Mouse (Mus musculus) naive thymus-derived CD4-positive, alpha-beta T cell, adult 2 months (primary cell): ENCODE data around the gene Chm.
"Not testable (repeated sequence)": the region's sequence is repeated elsewhere in the genome, so short reads cannot be mapped to it uniquely, and the experiment has no call there.

Source experiments
- DNase-seq: peaks from one replicate; pipeline ENCODE4 v3.0.0-alpha.2; 2011; ENCODE audit warnings: low read depth

Gene Chm

GRCm38 (mm10) chrX:113185230-113185985, at the start of gene Chm:
TSS of gene Chm (minus strand) at chrX:113185517.
- peak; percentile 79 for DNase-seq

DNA sequence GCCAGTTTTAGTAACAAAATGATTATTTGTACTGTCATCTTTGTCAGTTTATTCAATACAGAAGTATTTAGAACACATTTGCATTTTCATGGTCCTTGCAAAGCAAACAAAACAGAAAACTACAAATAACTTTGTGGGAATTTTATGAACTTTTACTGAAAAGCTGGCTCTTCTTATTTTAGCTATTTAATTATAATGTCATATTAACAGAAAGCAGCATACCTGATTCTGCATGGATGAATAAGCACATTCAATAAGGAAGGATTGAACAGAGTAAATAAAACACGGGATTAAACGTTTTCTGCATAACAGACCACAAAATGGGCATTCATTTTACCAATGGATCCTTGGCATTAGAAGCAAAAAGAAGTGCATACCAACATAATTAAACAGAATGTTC, 8.6 kb upstream of the Chm start:
- no peak for DNase-seq

- DNase-seq = peak; percentile 21
These were observed 618 bp downstream of the Chm start for GRCm38 (mm10) chrX:113184569-113185229.

GRCm38 (mm10) chrX:113180856-113181255, 4.5 kb downstream of the Chm start:
- DNase-seq = not testable (repeated sequence)

GRCm38 (mm10) chrX:113172766-113173165, 12.6 kb downstream of the Chm start:
- no peak for DNase-seq

- DNase-seq = no peak
These were observed 13.0 kb downstream of the Chm start for GRCm38 (mm10) chrX:113172271-113172670.

GRCm38 (mm10) chrX:113160268-113160860, 25.0 kb downstream of the Chm start:
- no peak for DNase-seq

DNA sequence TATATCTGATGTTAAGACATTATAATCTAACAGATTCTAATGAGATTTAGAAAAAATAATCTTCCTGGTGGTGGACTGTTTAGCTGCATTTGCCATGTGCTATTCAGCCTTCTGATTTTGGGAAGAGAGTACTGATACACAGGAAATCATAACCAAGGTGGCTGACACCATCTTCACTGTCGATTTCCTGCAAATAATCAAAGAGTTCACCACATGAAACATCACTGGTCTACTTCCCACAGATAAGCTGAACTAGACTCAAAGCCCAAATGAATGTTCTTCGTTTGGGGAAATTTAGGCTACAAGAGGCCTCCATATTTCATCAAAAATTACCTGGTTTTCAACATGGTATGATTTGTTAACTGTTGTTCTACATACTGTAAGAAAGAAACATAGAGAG, 101.1 kb downstream of the Chm start:
- DNase-seq = peak; percentile 28

GRCm38 (mm10) chrX:113076053-113076452, 109.3 kb downstream of the Chm start:
- DNase-seq = no peak

DNA sequence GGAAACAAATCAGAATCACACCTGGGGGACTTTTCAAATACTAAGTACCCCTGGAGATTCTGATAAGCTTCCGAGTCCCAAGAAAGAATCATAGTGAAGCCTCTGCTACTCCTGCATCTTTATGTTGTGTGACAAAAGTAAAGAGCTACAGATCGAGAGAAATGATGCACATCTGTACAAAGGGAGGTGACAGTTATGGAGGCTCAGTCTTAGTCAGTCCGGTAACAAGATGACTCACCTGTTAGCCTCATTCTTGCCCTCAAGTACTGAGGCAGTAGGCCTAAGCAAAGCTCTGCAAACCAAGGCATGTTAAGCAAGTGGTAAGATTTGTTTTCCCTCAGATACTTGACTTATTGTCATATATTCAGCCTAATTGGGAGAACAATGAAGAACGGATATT, 110.5 kb downstream of the Chm start:
- DNase-seq = no peak

DNA sequence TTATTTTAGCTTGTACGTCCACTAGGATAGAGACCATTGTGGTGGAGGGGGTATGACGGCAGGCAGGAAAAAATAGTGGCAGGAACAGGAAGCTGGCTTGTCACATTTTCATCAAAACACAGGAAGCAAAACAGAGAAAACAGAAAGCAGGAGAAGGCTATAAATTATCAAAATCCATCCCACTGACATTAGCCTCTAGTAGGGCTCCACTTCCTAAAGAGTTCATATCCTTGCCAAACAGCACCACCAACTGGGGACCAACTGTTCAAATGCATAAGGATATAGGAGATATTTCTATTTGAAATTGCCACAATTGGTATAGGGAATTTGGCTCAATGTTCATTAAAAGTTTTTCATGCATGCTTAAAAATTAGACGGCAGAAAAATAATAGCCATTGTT, 181.7 kb downstream of the Chm start:
- DNase-seq = no peak

GRCm38 (mm10) chrX:113002192-113002591, 183.1 kb downstream of the Chm start:
- no peak for DNase-seq
